Mouse (Mus musculus) mouse trophoblast stem cell (cell line): Measurements from ENCODE around the gene Lpin2.

Experiments used
- in situ Hi-C, 2 experiments: fragments of 300-500 bp; cut with MseI, MboI; formaldehyde crosslinking; loops; 2 replicates in 1 of 2; 3 replicates in 1 of 2; pipeline ENCODE4 v1.15.1; 2025

The Lpin2 gene

DNA sequence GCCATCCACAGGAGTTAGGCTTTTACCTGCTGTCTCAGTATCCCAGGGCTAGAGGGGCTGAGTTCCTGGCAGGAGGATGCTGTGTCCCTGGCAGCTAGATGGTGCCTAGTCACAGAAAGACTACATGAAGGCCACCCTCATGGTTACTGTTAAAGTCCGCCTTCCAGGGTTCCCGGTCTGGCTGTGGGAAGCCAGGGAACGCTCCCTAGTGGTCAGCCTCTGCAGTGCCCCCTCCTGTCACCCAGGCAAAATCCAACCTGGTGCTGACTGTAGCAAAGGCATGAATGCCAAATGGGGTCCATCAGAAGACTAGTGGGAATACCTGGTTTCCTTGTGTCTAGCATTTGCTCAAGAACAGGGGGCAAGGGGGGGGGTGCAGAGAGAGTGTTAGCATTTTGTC is 78.3 kb downstream of the Lpin2 start:
- in situ Hi-C loops, result no loop called here

DNA sequence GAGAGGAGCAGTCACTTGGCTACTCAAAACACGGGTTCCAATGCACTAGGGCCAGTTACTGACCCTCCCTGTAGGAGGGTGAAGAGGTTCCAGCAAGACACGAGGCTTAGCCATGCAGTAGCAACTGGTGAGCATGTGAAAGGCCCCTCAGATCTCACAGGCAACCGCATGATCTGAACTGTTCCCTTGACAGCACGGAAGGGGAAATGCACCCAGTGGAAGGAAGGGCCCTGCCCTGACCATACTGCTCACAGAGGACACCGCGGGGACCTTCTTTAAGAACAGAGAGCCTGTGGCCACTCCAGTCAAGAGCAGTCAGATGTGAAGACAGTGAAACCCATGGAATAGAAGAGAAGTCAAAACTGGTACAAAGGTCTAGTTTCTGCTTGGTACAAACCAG is 80.8 kb downstream of the Lpin2 start:
- in situ Hi-C loops, result no loop called here

DNA sequence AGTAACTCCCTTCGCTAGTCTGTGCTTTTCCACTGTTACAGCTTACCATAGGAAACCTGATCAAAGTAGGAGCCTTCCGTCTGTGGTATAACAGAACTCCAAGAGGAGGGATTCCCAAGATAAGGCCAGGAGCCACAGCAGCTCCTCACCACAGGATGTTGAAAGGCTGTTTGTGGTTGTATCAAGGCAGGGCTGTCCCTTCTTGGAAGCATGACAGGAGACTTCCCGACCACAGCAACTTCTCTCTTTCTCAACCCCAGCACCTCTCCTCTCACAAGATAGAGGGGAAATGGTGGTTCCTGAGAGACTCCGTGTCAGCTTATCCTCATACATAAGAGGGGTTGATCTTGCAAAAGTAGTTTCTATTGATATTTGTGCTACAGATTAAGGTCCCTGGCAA is 82.4 kb downstream of the Lpin2 start:
- in situ Hi-C loops, result no loop called here

DNA sequence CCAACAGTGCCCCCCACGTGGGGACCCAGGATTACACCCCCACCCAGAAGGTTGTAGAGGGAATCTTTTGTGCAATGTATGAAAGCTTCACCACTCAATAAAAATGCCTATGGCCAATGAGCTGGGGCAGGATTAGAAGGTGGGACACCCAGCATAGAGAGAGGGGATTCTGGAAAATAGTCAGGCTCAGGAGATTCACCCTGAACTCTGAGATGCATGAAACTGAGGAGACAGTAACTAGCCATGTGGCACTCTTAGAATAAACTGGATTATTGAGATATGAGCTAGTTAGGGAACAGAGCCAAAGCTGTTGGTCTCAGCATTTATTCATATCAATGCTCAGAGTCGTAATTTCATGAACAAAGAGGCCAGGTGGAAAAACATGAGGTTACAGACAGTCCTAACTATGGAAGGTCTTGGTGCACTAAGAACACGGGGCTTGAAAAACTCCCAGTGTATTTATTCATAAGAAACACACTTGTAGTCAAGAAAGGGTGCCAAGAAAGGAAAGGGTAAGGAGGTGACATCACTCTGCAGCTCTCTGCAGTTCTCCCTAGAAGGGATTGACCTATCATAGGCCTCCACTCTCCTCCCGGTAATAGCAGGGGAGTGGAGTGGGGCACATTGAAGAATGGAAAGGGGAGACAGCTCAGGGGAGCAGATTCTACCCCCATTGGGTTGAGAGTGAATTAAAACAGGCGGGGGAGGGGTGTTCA is 83.1 kb downstream of the Lpin2 start:
- in situ Hi-C loops, result no loop called here

DNA sequence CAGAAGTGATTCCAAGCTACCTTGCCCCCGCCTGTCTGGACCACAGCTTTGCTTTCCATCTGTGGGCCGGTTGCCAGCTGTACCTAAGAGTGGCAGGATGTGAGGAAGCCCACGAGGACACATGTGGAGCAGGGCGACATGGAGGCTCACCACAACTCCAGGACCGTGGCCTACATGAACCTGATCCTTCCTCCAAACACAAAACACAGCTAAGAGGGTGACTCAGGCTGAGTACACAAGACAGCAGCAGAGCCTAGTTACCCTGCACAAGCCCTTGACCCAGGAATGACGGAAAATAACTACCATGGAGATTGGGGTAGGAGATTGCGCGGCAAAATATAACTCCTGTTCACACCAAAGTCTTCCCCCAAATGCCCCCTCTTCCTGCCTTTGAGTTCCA is 85.0 kb downstream of the Lpin2 start:
- in situ Hi-C loops, result no loop called here

DNA sequence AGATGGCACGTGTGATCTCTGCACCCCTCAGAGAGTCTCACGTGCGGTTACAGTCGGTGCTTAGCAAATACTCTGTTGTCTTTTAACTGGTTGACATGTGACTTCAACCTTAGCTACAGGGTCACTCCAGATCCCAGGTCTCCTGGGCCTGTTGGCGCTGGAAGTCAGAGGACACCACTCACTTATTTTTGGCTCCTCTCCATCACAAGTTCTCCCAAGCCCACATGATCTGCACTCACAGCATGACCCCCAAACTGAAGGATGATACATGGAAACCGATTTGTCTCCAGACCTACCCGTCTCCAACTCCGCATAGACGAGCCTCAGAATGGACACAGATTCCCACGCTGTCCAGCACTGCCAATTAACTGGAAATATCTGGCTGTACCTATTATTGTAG is 85.8 kb downstream of the Lpin2 start:
- in situ Hi-C loops, result no loop called here

DNA sequence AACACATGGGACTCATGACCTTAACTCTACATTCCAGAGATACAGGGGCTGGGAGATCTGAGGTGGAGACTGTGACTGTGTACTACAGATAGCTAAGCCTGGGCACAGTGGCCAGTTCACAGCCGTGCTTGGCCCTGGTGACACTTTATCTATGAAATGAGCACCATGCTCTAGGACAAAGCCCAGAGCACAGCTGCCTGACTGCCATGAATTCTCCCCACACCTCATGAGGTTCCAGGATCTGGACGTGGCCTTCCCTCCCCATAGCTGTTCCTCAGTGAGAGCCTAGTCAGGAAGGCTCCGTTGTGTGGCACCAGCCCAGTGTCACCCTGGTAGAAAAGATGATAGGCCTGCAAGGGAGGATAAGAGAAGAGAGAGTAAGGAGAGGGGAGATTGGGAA is 86.2 kb downstream of the Lpin2 start:
- in situ Hi-C loops, result no loop called here

DNA sequence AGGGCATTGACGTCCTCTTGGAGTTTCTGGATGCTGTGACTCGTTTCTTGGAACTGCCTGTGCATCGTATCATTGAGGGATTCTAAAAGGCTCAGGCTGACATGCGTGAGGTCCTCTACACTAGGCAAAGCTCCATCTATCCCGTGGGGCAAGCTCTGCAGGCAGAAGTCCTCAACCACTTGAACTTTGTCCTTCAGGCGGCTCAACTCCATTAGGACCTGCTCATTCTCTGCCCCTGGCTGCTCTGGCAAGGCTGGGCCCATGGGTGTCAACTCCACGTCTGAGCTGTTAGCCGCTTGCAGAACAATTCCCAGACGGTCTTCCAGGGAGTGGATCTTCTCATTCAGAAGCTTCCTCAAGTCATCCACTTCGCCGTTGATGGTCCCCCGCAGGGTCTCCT is 91.5 kb downstream of the Lpin2 start:
- in situ Hi-C loops, result no loop called here

DNA sequence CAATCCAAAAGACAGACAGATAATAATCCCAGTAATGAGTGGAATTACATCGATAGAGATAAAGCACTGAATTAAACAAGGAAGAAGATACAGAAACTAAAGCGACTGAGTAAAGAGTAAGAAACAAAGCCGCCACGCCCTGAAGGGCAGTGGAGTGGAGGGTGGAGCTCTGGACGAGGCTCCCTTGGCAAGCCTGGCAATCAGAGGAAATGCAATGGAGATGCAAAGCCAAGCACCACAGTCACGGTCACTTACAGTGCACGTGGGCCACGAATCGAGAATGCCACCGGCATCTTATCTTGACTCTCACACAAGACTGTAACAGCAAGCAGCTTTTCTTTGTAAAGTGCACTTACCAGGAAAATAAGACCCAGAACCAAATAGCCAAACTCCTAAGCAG is 94.4 kb downstream of the Lpin2 start:
- in situ Hi-C loops, result no loop called here

DNA sequence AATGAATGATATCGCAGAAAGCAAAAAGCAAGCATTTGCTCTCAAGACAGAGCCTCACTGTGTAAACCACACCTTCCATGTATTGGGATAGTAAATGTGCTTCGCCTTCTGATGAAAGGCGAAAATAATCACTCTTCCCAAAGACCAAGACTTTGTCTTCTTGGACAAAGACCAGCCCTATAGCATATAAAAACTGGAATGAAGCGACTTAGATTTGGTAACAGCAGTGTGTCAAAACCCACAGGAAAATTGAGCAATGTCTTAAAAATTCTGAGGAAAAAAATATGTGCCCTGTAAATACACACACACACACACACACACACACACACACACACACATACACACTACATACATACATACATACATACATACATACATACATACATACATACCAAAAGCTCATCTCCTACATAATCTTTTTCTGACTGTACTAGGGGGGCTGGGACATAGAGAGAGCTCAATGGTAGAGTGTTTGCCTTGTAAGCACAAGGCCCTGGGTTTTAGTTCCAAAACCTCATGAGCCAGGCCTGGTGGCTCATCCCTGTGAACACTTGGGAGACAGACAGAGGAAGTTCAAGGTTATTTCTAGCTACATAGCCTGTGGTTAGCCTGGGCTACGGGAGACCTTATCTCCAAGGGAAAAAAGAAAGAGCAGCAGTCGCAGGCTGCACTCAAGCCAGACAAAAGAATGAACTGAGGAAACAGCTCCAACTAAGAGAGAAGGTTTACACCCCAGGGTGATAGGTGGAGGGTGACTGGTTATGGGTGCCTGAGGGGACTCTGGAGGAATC is 95.5 kb downstream of the Lpin2 start:
- in situ Hi-C loops, result no loop called here

DNA sequence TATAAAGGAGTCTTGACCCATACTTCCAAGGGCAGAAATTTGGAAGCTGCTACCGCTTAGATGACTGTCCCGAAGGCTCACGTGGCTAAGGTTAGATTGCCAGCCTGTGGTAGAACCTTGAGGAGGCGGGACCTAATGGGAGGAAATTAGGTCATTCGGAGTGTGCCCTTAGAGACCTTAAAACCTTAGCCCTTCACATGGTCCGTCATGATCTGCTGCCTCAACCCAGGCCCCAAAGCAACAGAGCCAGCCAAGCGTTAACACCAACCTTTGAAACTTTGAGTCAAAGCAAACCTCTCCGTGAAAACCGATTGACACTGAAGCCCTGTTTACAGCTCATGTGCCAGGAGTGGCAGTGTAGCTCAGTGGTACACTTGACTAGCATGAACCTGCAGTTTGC is 100.4 kb downstream of the Lpin2 start:
- in situ Hi-C loops, result no loop called here

DNA sequence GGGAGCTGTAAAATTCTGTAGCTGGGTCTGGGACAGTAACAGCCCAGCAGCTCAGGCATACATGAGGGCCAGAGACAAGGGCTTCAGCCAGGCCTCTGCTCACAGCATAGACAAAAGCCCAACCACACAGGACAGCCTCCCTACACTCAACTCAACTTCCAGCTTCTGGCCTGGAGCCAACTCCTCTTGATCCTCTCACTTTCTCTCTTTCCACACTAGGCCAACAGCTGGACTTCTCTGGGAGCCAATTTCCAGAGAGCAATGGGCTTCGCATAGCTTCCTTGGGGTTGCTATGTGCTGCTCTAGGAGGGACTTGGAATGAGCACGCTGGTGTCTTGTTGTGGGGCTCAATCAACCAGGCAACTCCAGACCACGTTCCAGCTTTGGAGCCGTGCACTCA is 100.9 kb downstream of the Lpin2 start:
- in situ Hi-C loops, result no loop called here

DNA sequence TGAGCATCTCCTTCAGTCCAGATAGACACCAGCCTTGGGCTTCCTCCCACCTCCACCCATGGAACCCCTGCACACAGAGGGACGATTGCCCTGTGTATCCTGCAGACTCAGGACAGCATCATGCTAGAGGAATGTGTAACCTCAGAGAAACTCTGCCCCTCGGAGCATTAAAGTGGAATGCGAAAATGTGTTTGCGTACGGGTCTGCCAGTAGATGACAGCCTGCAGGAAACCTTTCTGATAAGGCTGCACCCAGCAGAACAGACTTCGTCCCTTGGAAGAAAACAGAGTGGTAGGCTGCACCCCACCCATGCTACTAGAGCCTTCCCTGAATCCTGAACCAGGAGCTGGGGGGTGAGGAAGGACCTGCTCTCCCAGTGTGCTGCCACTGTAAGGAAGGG is 102.5 kb downstream of the Lpin2 start:
- in situ Hi-C loops, result no loop called here

DNA sequence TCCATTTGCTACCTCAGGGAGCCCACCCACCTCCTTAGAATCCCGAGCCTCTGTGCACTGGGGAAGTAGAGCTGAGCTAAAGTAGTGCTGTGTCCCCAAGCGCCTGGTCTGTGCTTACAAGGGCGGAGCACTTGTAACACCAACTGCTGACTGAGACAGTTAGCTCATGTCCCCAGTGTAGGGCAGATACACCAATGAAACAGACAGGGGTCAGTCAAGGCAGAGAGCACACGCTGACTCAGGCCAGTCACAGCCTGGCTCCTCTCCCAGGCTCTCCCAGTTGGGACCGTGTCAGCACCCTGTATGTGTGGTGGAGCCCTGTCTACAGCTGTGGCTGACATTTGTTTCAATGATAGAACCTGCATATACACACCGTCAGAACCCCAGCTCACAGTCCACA is 103.6 kb downstream of the Lpin2 start:
- in situ Hi-C loops, result no loop called here

DNA sequence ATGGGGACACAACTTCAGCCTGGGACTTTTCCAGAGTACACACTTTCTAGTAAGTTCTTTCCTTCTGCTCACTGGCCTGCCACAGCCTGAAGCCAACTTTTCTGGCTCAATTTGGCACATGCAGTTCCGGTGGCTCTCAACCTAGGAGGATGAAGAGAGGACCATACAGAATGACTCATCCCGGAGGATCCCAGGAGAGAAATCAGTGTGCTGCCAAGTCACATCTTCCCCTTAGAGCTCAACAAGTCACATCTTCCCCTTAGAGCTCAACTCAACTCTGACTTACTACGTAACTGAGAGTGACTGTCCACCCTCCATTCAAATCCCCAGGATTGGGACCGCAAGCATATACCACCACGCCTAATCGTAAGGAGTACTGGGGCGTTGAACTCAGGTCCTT is 105.2 kb downstream of the Lpin2 start:
- in situ Hi-C loops, result no loop called here

DNA sequence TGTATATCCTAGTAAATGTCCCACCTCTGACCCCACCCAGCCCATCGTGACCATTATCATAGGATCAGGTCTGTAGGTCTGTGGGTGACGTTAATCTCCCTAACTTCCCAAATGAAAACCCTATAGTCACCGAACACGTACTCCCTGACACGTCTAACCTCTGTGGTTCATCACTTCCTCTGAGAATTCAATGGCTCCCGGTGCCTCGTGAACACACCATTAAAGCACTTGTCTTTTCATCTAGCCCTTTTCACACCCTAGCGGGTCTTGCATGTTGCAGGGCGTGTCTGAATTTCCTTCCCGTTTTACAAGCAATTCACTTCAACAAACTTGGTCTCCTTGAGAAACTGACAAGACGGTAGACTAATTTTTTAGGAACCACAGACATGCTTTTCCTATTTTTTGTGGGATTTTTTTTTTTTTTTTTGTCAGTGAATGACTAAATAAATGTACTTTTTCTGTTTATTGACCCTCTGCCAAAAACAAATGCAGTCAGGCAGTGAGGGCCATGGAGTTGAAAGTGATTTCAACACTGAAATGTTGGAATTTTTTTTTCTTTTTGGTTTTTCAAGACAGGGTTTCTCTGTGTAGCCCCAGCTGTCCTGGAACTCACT is 105.9 kb downstream of the Lpin2 start:
- in situ Hi-C loops, result no loop called here

DNA sequence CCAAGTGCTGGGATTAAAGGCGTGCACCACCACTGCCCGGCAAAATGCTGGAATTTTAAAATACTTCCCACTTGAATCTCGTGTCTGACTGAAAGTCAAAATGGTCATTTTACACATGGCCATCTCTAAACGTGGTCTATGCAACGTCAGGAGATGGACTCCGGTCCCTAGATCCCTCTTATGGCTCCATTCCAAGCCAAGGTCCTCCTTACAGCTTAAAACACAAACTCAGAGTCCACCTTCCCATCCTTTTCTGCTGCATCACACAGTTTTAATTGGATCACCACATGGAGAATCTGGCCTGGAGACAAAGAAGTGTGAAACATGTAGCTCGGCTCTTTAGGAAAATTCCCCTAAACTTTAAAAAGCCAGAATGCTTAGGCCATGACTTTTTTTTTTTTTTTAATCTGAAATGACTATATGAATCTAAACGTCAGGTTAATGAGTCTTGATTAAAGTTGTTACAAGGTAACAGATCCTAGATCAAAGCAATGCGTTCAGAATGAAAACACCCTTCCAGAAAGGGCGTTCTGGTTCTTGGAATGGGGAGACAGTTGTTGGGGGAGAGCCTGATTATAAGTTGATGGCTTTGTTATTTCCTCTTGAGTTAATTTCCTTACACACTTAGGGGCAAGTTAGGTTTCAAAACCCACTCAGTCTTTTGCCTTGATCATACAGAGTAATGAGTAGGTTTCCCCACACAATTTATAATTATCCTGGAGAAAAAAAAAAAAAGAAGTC is 106.6 kb downstream of the Lpin2 start:
- in situ Hi-C loops, result no loop called here

DNA sequence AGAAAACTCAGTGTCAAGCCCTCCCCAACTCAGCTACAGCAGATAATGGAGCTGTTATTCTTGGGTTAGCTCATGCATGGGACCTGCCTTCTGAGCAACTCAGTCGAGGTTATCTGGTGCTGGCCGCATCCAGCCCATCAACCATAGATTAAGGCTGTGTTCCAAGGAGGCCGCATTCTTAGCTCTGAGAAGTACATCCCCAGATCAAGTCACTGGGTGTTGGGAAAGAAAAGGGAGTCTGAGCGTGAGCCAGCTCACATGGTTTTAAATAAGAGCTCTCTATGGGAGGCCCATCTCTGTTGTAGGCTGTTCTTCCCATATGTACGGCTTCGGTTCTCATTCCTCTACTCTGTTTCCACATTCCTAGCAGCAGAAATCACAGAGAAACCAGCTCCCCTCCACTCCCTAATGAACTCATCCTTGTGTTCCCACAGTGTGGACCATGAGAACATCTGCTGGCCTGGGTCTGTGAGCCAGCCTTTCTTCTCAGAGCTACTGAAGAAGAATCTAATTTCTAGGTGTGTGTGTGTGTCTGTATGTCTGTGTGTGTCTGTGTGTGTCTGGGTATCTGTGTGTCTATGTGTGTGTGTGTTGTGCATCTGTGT is 107.3 kb downstream of the Lpin2 start:
- in situ Hi-C loops, result no loop called here

DNA sequence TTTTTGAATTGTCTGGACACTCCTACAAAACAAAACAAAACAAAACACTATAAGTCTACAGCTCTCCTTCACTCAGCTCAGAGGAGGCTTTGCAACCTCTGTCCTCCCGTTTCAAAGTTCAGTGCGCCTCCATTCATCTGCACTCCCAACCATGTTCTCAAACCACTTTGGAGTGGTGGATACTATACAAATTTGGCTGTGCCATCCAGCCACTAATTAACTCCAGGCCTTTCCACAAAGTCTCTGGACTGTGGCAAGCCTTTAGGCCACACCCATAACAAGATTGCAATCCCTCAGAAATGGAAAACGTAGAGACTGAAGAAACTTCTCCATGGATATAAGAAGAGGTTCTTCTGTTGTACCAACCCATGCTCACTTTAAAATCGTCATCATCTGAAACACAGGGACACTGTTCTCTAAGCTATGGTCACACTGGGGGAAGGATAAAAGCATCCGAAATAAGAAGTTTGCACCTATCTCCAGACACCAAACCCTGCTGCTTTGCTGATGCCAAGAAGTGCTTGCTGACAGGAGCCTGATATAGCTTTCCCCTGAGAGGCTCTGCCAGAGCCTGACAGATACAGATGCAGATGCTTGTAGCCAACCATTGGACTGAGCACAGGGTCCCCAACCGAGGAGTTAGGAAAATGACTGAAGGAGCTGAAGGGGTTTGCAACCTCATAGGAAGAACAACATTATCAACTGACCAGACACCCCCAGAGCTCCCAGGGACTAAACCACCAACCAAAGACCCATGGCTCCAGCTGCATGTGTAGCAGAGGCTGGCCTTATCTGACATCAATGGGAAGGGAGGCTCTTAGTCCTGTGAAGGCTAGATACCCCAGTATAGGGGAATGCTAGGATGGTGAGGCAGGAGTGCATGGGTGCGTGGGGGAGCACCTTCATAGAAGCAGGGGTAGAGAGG is 108.4 kb downstream of the Lpin2 start:
- in situ Hi-C loops, result no loop called here

DNA sequence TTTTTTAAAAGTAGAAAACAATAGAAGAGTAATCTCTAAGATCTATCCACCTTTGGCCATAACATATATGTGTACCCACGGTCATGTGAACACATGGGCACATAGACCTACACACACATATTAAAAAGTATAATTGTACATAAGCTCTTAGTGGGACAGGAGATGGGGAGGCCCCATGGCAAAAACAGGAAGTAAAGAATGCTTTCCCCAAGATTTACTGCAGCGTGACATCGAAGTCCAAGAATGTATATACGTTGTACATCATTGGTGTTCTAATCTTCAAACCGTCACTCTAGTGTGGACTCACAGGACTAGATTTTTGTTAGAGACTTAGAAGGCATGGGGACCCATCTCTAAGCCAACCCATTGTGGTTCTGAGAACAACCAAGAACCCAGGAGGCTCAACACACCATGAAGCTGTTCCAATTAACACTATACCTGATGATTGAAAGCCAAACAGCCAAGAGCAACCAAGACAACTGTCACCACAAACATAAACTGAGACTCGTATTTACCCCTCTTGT is 109.6 kb downstream of the Lpin2 start:
- in situ Hi-C loops, result no loop called here

DNA sequence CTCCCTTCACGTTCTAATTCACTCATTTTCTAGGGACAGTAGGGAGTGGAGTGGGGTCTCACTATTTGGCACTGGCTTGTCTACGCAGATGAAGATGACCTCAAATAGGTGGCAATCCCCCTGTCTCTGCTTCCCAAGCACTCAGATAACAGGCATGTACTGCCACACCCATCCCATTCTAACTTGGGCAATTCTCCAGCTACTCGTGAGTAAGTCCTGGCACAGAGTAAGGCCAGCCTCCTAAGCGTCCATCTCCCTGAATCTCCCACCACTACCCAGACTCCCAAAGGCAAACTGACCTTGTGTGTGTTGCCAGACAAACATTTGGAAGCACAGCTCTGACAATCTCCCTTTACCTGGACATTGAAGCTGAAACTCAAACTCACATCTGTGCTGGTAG is 110.5 kb downstream of the Lpin2 start:
- in situ Hi-C loops, result no loop called here
